Mouse (Mus musculus): ENCODE data around the gene Iqcf6.

GRCm38 (mm10) chr9:106676571-106676970 lies 50.2 kb downstream of the Iqcf6 start:
- TF ChIP-seq CTCF (IDR thresholded peaks at IDR 0.05; ENCODE audit: low read depth) (no peak), EP300 (IDR thresholded peaks at IDR 0.05; ENCODE audit: low read depth) (no peak)
